Mouse (Mus musculus): ENCODE measurements at regions not wholly inside any gene's neighbourhood (a gene's known extent, or its start where the extent isn't known, plus 50 kb on each side); places are given as distances from the start of the nearest gene placed in this dataset.

DNA sequence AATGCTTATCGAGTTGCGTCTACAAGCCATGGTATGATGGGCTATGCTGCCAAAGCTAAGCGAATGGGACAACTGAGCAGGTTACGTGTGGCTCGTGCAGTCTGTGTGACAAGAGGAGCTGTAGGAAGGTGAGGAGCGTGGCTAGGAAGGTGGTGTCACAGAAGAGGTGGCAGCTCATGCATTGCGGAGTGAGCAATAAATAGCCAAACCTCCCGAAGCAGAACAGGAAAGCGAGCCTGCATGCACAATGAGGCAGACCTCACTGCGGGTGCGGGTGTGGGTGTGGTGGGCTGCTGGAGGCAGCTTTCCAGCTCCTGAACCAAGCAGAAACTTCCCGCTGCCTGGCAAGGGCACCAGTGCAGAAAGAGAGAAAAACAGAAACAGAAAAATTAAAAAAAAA is 181.5 kb downstream of the CK137956 start:
- DNase-seq (ENCODE audit: low spot score) (no peak), ATAC-seq (ENCODE audit: insufficient read depth, low read depth) (no peak)
- no peak overlapping the region for H3K9ac ChIP-seq (replicated peaks; ENCODE audit: low read depth, low read length)
- no peak overlapping the region for H3K4me3 ChIP-seq (ENCODE audit: low read depth, low read length)
- H3K4me1 ChIP-seq (ENCODE audit: control insufficient read depth, insufficient read depth) = no peaks in the 10 kb centered on the region
- H3K27ac ChIP-seq (ENCODE audit: low read depth) = no peak overlapping the region
- no peaks in the 10 kb centered on the region for H3K36me3 ChIP-seq (replicated peaks; ENCODE audit: control insufficient read depth, insufficient read depth, low read length)
- WGBS = 73% methylated on average over 12 of the region's 12 CpGs
- TF ChIP-seq CTCF (IDR thresholded peaks at IDR 0.05; ENCODE audit: low read depth) = no peak
- no peak for TF ChIP-seq EP300 (IDR thresholded peaks at IDR 0.05; ENCODE audit: low read depth)
- no peaks in the 10 kb centered on the region for H3K27me3 ChIP-seq (ENCODE audit: control insufficient read depth, insufficient read depth, low read length)
- H3K4me2 ChIP-seq (ENCODE audit: low read depth, low read length) = no peak overlapping the region
- H3K9me3 ChIP-seq (replicated peaks; ENCODE audit: control insufficient read depth, low read length) = no peaks in the 10 kb centered on the region

DNA sequence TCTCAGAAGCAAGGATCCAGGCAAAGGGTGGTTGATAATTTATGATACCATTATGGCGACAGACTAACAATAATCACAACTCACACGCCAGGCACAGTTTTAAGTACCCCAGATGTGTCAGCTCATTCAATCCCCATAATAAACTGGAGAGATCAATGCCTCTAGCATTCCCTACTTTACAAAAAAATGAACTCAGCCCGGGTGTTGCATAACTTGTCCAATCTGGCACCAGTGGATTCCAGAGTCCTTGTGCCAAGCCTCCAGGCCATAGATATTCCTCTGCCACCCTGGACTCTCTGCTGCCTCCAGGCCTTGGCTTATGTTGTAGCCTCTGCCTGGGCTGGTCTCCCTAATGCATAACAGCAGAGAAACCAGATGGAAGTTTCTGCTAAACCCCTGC is 185.0 kb downstream of the CK137956 start:
- no peaks in the 10 kb centered on the region for H3K36me3 ChIP-seq (replicated peaks; ENCODE audit: control insufficient read depth, insufficient read depth, low read length)
- H3K4me3 ChIP-seq (ENCODE audit: low read depth, low read length) = no peak overlapping the region
- DNase-seq (ENCODE audit: low spot score) = no peak
- no peaks in the 10 kb centered on the region for H3K27me3 ChIP-seq (ENCODE audit: control insufficient read depth, insufficient read depth, low read length)
- H3K9me3 ChIP-seq (replicated peaks; ENCODE audit: control insufficient read depth, low read length) = no peaks in the 10 kb centered on the region
- WGBS = 66% methylated on average over 3 of the region's 3 CpGs
- TF ChIP-seq CTCF (IDR thresholded peaks at IDR 0.05; ENCODE audit: low read depth) (no peak), EP300 (IDR thresholded peaks at IDR 0.05; ENCODE audit: low read depth) (no peak)
- no peak overlapping the region for H3K9ac ChIP-seq (replicated peaks; ENCODE audit: low read depth, low read length)
- no peaks in the 10 kb centered on the region for H3K4me1 ChIP-seq (ENCODE audit: control insufficient read depth, insufficient read depth)
- no peak overlapping the region for H3K27ac ChIP-seq (ENCODE audit: low read depth)
- no peak for ATAC-seq (ENCODE audit: insufficient read depth, low read depth)
- no peak overlapping the region for H3K4me2 ChIP-seq (ENCODE audit: low read depth, low read length)

DNA sequence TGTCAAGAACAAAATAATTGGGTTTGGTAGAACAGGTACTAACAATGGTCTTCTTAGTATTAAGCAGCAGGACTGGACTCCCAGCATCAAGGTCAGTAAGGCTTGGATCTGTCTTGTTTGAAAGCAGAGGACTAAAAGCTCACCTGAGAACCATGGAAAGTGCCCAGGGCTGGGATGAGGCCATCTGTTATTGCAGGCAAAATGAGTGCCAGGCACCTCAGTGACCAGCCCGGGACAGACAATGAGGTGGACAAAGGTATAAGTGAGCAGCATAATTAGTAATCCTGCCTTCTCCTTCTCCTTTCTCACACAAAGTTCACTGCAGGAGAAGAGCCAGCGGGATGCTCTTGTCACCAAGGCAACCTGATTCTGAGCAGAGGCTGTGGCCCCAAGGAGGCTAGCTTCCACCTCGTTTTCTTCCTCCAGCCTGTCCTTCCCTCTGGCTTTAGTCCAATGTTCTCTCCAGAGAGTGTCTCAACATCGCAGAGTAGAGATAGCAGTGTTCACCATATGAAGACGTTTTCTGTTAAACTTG is 198.7 kb downstream of the CK137956 start:
- 55% methylated on average over 5 of the region's 5 CpGs for WGBS
- ATAC-seq (ENCODE audit: insufficient read depth, low read depth) (no peak), DNase-seq (ENCODE audit: low spot score) (no peak)
- no peak for TF ChIP-seq CTCF (IDR thresholded peaks at IDR 0.05; ENCODE audit: low read depth)
- TF ChIP-seq EP300 (IDR thresholded peaks at IDR 0.05; ENCODE audit: low read depth) = no peak
- H3K9me3 ChIP-seq (replicated peaks; ENCODE audit: control insufficient read depth, low read length) = no peaks in the 10 kb centered on the region
- no peak overlapping the region for H3K4me2 ChIP-seq (ENCODE audit: low read depth, low read length)
- H3K4me1 ChIP-seq (ENCODE audit: control insufficient read depth, insufficient read depth) = no peaks in the 10 kb centered on the region
- H3K4me3 ChIP-seq (ENCODE audit: low read depth, low read length) = no peak overlapping the region
- H3K27me3 ChIP-seq (ENCODE audit: control insufficient read depth, insufficient read depth, low read length) = no peaks in the 10 kb centered on the region
- H3K36me3 ChIP-seq (replicated peaks; ENCODE audit: control insufficient read depth, insufficient read depth, low read length) = no peaks in the 10 kb centered on the region
- no peak overlapping the region for H3K27ac ChIP-seq (ENCODE audit: low read depth)
- no peak overlapping the region for H3K9ac ChIP-seq (replicated peaks; ENCODE audit: low read depth, low read length)

DNA sequence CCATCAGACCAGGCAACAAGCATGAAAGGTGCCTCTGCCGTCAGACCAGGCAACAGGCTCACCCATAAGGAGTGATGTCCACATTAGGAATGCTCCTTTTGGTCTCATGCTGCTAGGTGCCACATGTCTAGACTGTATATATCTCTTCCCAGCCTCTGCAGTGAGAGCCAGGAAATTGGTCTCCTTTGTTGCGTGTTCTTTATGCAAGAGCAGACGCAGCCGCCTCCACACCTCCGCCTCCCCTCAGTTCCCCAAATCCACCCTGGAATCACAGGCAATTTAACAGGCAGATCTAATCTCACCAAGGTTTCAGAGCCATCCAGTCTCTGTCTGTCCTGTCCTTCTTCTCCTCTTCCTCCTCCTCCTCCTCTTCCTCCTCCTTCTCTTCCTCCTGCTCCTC is 207.0 kb downstream of the CK137956 start:
- Histone ChIP-seq H3K27me3 (ENCODE audit: control insufficient read depth, insufficient read depth, low read length) (no peaks in the 10 kb centered on the region), H3K9ac (replicated peaks; ENCODE audit: low read depth, low read length) (no peak overlapping the region), H3K4me3 (ENCODE audit: low read depth, low read length) (no peak overlapping the region), H3K36me3 (replicated peaks; ENCODE audit: control insufficient read depth, insufficient read depth, low read length) (no peaks in the 10 kb centered on the region), H3K9me3 (replicated peaks; ENCODE audit: control insufficient read depth, low read length) (no peaks in the 10 kb centered on the region), H3K27ac (ENCODE audit: low read depth) (no peak overlapping the region), H3K4me2 (ENCODE audit: low read depth, low read length) (no peak overlapping the region), H3K4me1 (ENCODE audit: control insufficient read depth, insufficient read depth) (no peaks in the 10 kb centered on the region)
- ATAC-seq (ENCODE audit: insufficient read depth, low read depth) (no peak), DNase-seq (ENCODE audit: low spot score) (no peak)
- no peak for TF ChIP-seq CTCF (IDR thresholded peaks at IDR 0.05; ENCODE audit: low read depth)
- TF ChIP-seq EP300 (IDR thresholded peaks at IDR 0.05; ENCODE audit: low read depth) = no peak
- 79% methylated on average over 5 of the region's 5 CpGs for WGBS

DNA sequence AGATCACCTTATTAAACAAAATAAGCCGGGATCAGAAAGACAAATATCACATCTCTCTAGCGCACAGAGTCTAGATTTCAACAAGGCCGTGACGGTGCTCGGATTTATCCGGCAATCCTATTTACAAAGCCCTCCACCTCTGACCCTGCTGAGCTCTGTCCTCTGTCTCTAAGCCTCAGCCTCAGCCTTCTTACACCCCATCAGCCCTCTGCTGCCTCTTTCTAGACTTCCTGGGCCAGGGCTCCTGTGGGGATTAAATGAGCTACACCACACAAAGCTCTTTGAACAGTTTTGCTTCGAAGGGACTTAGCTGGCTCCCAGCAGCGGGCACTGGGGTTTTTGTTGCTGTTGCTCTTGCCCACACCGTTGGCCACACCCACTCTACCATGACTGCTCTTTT is 211.8 kb downstream of the CK137956 start:
- 82% methylated on average over 9 of the region's 9 CpGs for WGBS

DNA sequence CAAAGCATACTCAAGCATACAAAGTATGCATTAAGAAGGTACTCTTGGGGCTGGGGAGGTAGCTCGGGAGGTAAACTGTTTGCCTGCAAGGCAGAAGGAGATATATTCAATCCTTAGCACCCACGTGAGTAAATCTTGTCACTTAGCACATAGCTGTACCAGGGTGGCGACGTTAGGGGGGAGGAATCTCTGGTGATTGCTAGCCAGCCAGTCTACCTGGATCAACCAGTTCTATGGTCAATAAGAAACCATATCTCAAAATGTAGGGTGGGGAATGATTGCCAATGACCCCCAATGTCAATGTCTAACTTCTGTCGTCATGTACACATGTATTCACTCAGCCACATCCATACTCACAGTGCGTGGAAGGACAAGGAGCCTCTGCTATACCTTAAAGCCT is 214.5 kb downstream of the CK137956 start:
- no peak for ATAC-seq (ENCODE audit: insufficient read depth, low read depth)
- Histone ChIP-seq H3K27me3 (ENCODE audit: control insufficient read depth, insufficient read depth, low read length) (no peaks in the 10 kb centered on the region), H3K4me3 (ENCODE audit: low read depth, low read length) (no peak overlapping the region), H3K9me3 (replicated peaks; ENCODE audit: control insufficient read depth, low read length) (no peaks in the 10 kb centered on the region), H3K9ac (replicated peaks; ENCODE audit: low read depth, low read length) (no peak overlapping the region), H3K36me3 (replicated peaks; ENCODE audit: control insufficient read depth, insufficient read depth, low read length) (no peaks in the 10 kb centered on the region), H3K27ac (ENCODE audit: low read depth) (no peak overlapping the region), H3K4me1 (ENCODE audit: control insufficient read depth, insufficient read depth) (no peaks in the 10 kb centered on the region), H3K4me2 (ENCODE audit: low read depth, low read length) (no peak overlapping the region)
- no peak for TF ChIP-seq EP300 (IDR thresholded peaks at IDR 0.05; ENCODE audit: low read depth)
- no peak for TF ChIP-seq CTCF (IDR thresholded peaks at IDR 0.05; ENCODE audit: low read depth)
- WGBS = 69% methylated on average over 6 of the region's 6 CpGs
- DNase-seq (ENCODE audit: low spot score) = no peak

More for the DNA sequence above, 211.8 kb downstream of the CK137956 start:
- DNase-seq (ENCODE audit: low spot score) (no peak), ATAC-seq (ENCODE audit: insufficient read depth, low read depth) (no peak)
- TF ChIP-seq CTCF (IDR thresholded peaks at IDR 0.05; ENCODE audit: low read depth) (no peak), EP300 (IDR thresholded peaks at IDR 0.05; ENCODE audit: low read depth) (no peak)
- Histone ChIP-seq H3K4me2 (ENCODE audit: low read depth, low read length) (no peak overlapping the region), H3K9ac (replicated peaks; ENCODE audit: low read depth, low read length) (no peak overlapping the region), H3K27me3 (ENCODE audit: control insufficient read depth, insufficient read depth, low read length) (no peaks in the 10 kb centered on the region), H3K4me3 (ENCODE audit: low read depth, low read length) (no peak overlapping the region), H3K36me3 (replicated peaks; ENCODE audit: control insufficient read depth, insufficient read depth, low read length) (no peaks in the 10 kb centered on the region), H3K4me1 (ENCODE audit: control insufficient read depth, insufficient read depth) (no peaks in the 10 kb centered on the region), H3K27ac (ENCODE audit: low read depth) (no peak overlapping the region), H3K9me3 (replicated peaks; ENCODE audit: control insufficient read depth, low read length) (no peaks in the 10 kb centered on the region)
